Mouse (Mus musculus): ENCODE measurements at regions not wholly inside any gene's neighbourhood (a gene's known extent, or its start where the extent isn't known, plus 50 kb on each side); places are given as distances from the start of the nearest gene placed in this dataset.

- TF ChIP-seq CTCF (IDR thresholded peaks at IDR 0.05; ENCODE audit: low read depth), result no peak
- ATAC-seq, result no peak
- no peak for DNase-seq (ENCODE audit: low spot score)
- no peaks in the 10 kb centered on the region for H3K4me1 ChIP-seq (ENCODE audit: insufficient read depth, low read length)
- no peaks in the 10 kb centered on the region for H3K27me3 ChIP-seq (ENCODE audit: insufficient read depth, low read length)
- H3K9me3 ChIP-seq (ENCODE audit: low read length), result no peaks in the 10 kb centered on the region
- WGBS, result 93% methylated on average over 11 of the region's 11 CpGs
- no peak overlapping the region for H3K4me3 ChIP-seq (ENCODE audit: low read length)
- H3K27ac ChIP-seq, result no peak overlapping the region
- no peak overlapping the region for H3K4me2 ChIP-seq (ENCODE audit: low read depth, low read length)
- H3K9ac ChIP-seq (replicated peaks; ENCODE audit: low read length), result no peak overlapping the region
- H3K36me3 ChIP-seq (ENCODE audit: insufficient read depth, low read length), result no peaks in the 10 kb centered on the region
These were observed 120.8 kb downstream of the Inhbb start for GRCm38 (mm10) chr1:119301258-119301657.

GRCm38 (mm10) chr1:119299842-119300752 is 122.0 kb downstream of the Inhbb start:
- H3K4me3 ChIP-seq (ENCODE audit: low read length), result no peak overlapping the region
- H3K4me1 ChIP-seq (ENCODE audit: insufficient read depth, low read length), result no peaks in the 10 kb centered on the region
- H3K27me3 ChIP-seq (ENCODE audit: insufficient read depth, low read length), result no peaks in the 10 kb centered on the region
- WGBS, result 85% methylated on average over 12 of the region's 12 CpGs
- no peak for ATAC-seq
- H3K9me3 ChIP-seq (ENCODE audit: low read length), result no peaks in the 10 kb centered on the region
- H3K27ac ChIP-seq, result no peak overlapping the region
- no peak for DNase-seq (ENCODE audit: low spot score)
- no peaks in the 10 kb centered on the region for H3K36me3 ChIP-seq (ENCODE audit: insufficient read depth, low read length)
- no peak for TF ChIP-seq CTCF (IDR thresholded peaks at IDR 0.05; ENCODE audit: low read depth)
- no peak overlapping the region for H3K9ac ChIP-seq (replicated peaks; ENCODE audit: low read length)
- H3K4me2 ChIP-seq (ENCODE audit: low read depth, low read length), result no peak overlapping the region

DNA sequence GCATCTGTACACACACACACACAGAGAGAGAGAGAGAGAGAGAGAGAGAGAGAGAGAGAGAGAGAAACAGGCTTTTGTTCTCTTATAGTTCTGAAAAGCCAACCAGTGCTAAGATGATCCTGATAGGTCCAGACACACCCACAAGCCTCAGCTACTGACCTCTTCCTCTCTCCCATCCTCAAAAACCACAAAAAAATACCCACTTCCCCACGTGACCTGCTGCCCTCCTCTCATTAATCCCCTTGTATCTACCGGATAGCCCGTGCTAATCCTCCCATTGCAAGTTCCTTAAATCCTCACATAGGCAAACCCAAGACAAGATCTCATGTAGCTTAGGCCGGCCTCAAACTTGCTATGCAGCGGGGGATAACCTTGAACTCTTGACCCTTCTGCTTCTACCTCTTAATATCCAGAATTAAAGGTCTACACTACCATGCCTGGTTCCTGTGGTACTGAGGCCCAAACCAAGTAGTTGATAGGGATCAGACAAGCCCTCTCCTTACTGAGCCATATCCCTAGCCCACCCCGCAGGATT is 123.3 kb downstream of the Inhbb start:
- WGBS, result 83% methylated on average over 6 of the region's 6 CpGs
- ATAC-seq, result no peak

GRCm38 (mm10) chr1:119295121-119295520 is 126.9 kb downstream of the Inhbb start:
- H3K4me1 ChIP-seq (ENCODE audit: insufficient read depth, low read length), result no peaks in the 10 kb centered on the region

More for the DNA sequence above, 123.3 kb downstream of the Inhbb start:
- no peaks in the 10 kb centered on the region for H3K4me1 ChIP-seq (ENCODE audit: insufficient read depth, low read length)
- no peaks in the 10 kb centered on the region for H3K27me3 ChIP-seq (ENCODE audit: insufficient read depth, low read length)
- H3K9ac ChIP-seq (replicated peaks; ENCODE audit: low read length), result no peak overlapping the region
- H3K27ac ChIP-seq, result no peak overlapping the region
- H3K36me3 ChIP-seq (ENCODE audit: insufficient read depth, low read length), result no peaks in the 10 kb centered on the region
- DNase-seq (ENCODE audit: low spot score), result no peak
- no peak overlapping the region for H3K4me3 ChIP-seq (ENCODE audit: low read length)
- H3K4me2 ChIP-seq (ENCODE audit: low read depth, low read length), result no peak overlapping the region
- TF ChIP-seq CTCF (IDR thresholded peaks at IDR 0.05; ENCODE audit: low read depth), result no peak
- H3K9me3 ChIP-seq (ENCODE audit: low read length), result no peaks in the 10 kb centered on the region

GRCm38 (mm10) chr1:119293839-119294238 is 128.2 kb downstream of the Inhbb start:
- ATAC-seq (no peak), DNase-seq (ENCODE audit: low spot score) (no peak)
- Histone ChIP-seq H3K27me3 (ENCODE audit: insufficient read depth, low read length) (no peaks in the 10 kb centered on the region), H3K27ac (no peak overlapping the region), H3K4me1 (ENCODE audit: insufficient read depth, low read length) (no peaks in the 10 kb centered on the region), H3K4me2 (ENCODE audit: low read depth, low read length) (no peak overlapping the region), H3K36me3 (ENCODE audit: insufficient read depth, low read length) (no peaks in the 10 kb centered on the region), H3K9ac (replicated peaks; ENCODE audit: low read length) (no peak overlapping the region), H3K4me3 (ENCODE audit: low read length) (no peak overlapping the region), H3K9me3 (ENCODE audit: low read length) (no peaks in the 10 kb centered on the region)
- no peak for TF ChIP-seq CTCF (IDR thresholded peaks at IDR 0.05; ENCODE audit: low read depth)
- 86% methylated on average over 9 of the region's 9 CpGs for WGBS

More at GRCm38 (mm10) chr1:119295121-119295520, 126.9 kb downstream of the Inhbb start:
- no peak overlapping the region for H3K27ac ChIP-seq
- H3K4me3 ChIP-seq (ENCODE audit: low read length), result no peak overlapping the region
- no peak for TF ChIP-seq CTCF (IDR thresholded peaks at IDR 0.05; ENCODE audit: low read depth)
- no peak overlapping the region for H3K9ac ChIP-seq (replicated peaks; ENCODE audit: low read length)
- no peaks in the 10 kb centered on the region for H3K27me3 ChIP-seq (ENCODE audit: insufficient read depth, low read length)
- H3K36me3 ChIP-seq (ENCODE audit: insufficient read depth, low read length), result no peaks in the 10 kb centered on the region
- WGBS, result 72% methylated on average over 8 of the region's 8 CpGs
- ATAC-seq, result no peak
- no peak overlapping the region for H3K4me2 ChIP-seq (ENCODE audit: low read depth, low read length)
- no peak for DNase-seq (ENCODE audit: low spot score)
- no peaks in the 10 kb centered on the region for H3K9me3 ChIP-seq (ENCODE audit: low read length)

- Histone ChIP-seq H3K4me2 (ENCODE audit: low read depth, low read length) (no peak overlapping the region), H3K27ac (no peak overlapping the region), H3K36me3 (ENCODE audit: insufficient read depth, low read length) (no peaks in the 10 kb centered on the region), H3K27me3 (ENCODE audit: insufficient read depth, low read length) (no peaks in the 10 kb centered on the region), H3K9me3 (ENCODE audit: low read length) (no peaks in the 10 kb centered on the region), H3K4me3 (ENCODE audit: low read length) (no peak overlapping the region), H3K4me1 (ENCODE audit: insufficient read depth, low read length) (no peaks in the 10 kb centered on the region), H3K9ac (replicated peaks; ENCODE audit: low read length) (no peak overlapping the region)
- 0 out of 2 replicates have a peak, but pooled peaks have one; percentile 24 for ATAC-seq
- 45% methylated on average over 7 of the region's 7 CpGs for WGBS
- no peak for TF ChIP-seq CTCF (IDR thresholded peaks at IDR 0.05; ENCODE audit: low read depth)
- peak; percentile 57 for DNase-seq (ENCODE audit: low spot score)
These were observed 129.8 kb downstream of the Inhbb start for GRCm38 (mm10) chr1:119292216-119292615.

All from hindbrain, postnatal 0 days (tissue).